Mouse (Mus musculus) erythroblast, embryonic 14.5 days (primary cell): ENCODE measurements around the gene Susd1.

Experiments used
- GATA1 ChIP-seq: IDR thresholded peaks from 2 replicates; pipeline ENCODE4 v1.6.1; 2012; ENCODE audit warnings: low read length, inconsistent platforms, mixed read lengths
- TAL1 ChIP-seq: IDR thresholded peaks from 3 replicates; pipeline ENCODE4 v1.6.1; 2012; ENCODE audit warnings: low read length, inconsistent platforms, mixed read lengths

DNA sequence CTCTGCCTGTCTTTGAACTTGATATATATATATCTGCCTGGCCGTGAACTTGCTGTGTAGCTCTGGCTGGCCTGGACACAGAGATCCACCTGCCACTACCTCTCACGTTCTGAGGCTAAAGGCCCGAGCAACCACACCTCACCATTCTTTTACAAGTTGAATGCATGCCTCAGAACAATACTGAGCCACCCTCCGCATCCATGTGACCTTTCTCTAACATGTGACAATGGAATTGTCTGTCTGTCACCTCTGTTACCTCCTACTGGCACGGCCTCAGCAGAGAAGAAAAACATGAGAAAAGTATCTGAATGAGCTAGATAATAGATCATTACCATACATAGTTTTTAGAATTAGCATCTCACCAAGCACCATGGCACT lies 17.1 kb downstream of the Susd1 start:
- TF ChIP-seq GATA1 (no peak), TAL1 (no peak)
